Mouse (Mus musculus) lung, postnatal 10 days (tissue): ENCODE measurements at regions not wholly inside any gene's neighbourhood (a gene's known extent, or its start where the extent isn't known, plus 50 kb on each side); places are given as distances from the start of the nearest gene placed in this dataset.

Experiments used
- DNase-seq: peaks from one replicate; pipeline ENCODE4 v3.0.0; 2021

- peak; percentile 38 for DNase-seq
Observed at GRCm38 (mm10) chr6:121560852-121561251, 74.3 kb upstream of the A2m start.

GRCm38 (mm10) chr6:121560393-121560793 lies 74.8 kb upstream of the A2m start:
- DNase-seq: no peak

GRCm38 (mm10) chr6:121556481-121556880 lies 78.7 kb upstream of the A2m start:
- peak; percentile 38 for DNase-seq

GRCm38 (mm10) chr6:121553501-121554132 lies 80.1 kb upstream of the Iqsec3 start:
- no peak for DNase-seq

GRCm38 (mm10) chr6:121533521-121533920 lies 60.0 kb upstream of the Iqsec3 start:
- no peak for DNase-seq

- DNase-seq: peak; percentile 45
Observed at GRCm38 (mm10) chr6:121532926-121533325, 59.4 kb upstream of the Iqsec3 start.

GRCm38 (mm10) chr6:121531825-121532389 lies 58.4 kb upstream of the Iqsec3 start:
- DNase-seq: no peak

- DNase-seq: no peak
Observed at GRCm38 (mm10) chr6:121527281-121527680, 53.8 kb upstream of the Iqsec3 start.

- no peak for DNase-seq
Observed at GRCm38 (mm10) chr6:121526121-121526520, 52.6 kb upstream of the Iqsec3 start.

GRCm38 (mm10) chr6:121524613-121524970 lies 51.1 kb upstream of the Iqsec3 start:
- no peak for DNase-seq

GRCm38 (mm10) chr6:121523882-121524612 lies 50.6 kb upstream of the Iqsec3 start:
- no peak for DNase-seq
